Mouse (Mus musculus) heart, postnatal 25 days (tissue): Measurements from ENCODE around the gene Fbxo31. TPM values are rescaled to one million over a fixed set of nuclear protein-coding genes. Genes with fewer than 3 reads are reported as not detected.

Source experiments
- DNase-seq: peaks from one replicate; pipeline ENCODE4 v3.0.0; 2022; ENCODE audit warnings: low spot score
- intact Hi-C: fragments of 180-260 bp; cut with DNase I; formaldehyde crosslinking; loops from one replicate; pipeline ENCODE4 v1.15.1; 2025
- total RNA-seq, 2 experiments: library from RNA; stranded (reverse); gene quantifications; 2 replicates each; pipeline ENCODE4 v1.2.3; 2021

Fbxo31 gene
- total RNA-seq, 2 experiments from 2014 or later: 93.0 to 105 TPM

DNA sequence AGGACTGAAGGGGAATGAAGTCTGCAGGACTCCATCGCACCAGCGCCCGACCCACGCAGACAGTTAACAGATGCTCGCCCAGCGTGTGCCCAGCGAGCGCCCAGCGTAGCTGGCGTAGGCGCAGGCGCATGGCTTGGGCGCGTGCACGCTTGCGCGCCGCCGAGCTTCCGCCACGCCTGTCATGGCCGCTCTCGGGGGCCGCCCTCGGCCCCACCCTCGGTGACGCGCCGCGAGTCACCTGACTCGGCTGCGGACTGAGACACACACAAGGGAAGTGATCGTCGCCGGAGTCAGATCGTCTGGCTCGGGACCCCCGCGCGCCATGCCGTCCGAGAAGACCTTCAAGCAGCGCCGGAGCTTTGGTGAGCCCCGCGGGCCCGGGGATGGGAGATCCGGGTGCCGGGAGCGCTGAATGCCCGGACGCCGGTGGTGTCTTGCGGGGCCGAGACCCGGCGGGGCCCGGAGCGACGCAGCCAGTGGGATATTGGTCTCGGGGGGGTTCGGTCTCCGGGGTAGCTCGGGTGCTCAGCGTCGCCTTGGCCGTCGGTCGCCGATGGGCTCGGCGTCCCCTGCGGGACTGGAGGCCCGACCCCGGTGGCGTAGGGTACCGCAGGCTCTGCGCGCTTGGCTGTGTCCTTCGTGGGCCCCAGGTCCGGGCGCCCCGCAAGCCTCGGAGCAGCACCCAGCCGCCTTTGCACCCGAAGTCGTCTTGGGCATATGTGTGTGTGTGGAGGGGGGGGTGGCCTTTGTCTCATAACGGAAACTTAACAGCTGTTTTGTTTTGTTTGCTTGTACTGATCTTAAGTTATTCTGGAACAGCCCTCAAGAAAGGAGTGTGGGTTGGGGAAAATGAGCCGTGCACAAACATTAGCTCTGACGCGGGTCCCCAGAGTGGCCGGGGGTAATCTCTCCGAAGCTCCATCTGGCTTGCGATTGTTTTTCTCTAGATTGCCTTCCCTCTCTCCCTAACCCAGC is 11.9 kb upstream of the Fbxo31 start, which contains the start of gene Map1lc3b:
TSS of gene Map1lc3b (plus strand) at position 159 of the 975 bp plus-strand sequence.
- intact Hi-C loops: no loop called here
- DNase-seq: peak; percentile 89

DNA sequence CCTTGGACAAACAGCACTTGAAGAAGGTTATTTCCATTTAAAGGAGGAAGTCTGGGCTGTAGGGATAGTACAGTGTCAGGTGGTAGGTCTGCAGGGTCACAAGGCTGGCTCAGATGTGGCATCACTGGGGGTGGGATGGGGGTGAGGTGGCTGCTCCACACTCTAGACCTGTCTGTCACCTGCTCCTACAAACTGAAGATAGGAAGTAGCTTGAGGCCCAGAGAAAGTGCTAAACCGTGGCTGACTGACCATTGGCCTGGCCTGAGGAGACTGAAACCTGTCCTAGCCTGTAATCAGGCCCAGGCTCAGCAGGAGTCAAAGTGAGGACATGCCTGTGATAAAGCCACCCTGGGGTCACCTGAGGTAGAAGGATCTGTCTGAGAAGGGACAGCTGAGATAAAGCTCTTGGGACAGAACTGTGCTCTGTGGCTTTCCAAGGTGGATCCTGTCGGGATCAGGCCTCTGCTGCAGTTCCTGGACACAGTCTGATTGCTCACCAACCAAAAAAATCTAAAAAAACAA is 10.7 kb upstream of the Fbxo31 start:
- no peak for DNase-seq
- intact Hi-C loops: no loop called here

DNA sequence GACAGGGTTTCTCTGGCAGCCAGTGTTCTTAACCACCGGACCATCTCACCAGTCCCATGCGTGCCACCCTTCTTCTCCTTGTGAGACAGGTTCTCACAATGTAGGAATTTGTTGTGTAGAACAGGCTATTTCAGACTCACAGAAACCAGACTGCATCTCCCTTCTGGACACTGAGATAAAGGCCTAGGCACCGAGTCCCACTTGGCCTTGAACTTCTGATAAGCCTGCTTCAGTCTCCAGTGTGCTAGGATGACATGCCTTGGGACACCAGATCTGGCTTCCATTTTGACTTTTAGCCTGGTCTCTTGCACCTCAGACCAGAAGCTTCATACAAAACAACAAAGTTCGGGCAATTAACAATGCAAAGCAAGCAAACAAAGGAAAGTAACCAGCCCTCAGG is 10.1 kb upstream of the Fbxo31 start:
- DNase-seq: no peak
- intact Hi-C loops: no loop called here

DNA sequence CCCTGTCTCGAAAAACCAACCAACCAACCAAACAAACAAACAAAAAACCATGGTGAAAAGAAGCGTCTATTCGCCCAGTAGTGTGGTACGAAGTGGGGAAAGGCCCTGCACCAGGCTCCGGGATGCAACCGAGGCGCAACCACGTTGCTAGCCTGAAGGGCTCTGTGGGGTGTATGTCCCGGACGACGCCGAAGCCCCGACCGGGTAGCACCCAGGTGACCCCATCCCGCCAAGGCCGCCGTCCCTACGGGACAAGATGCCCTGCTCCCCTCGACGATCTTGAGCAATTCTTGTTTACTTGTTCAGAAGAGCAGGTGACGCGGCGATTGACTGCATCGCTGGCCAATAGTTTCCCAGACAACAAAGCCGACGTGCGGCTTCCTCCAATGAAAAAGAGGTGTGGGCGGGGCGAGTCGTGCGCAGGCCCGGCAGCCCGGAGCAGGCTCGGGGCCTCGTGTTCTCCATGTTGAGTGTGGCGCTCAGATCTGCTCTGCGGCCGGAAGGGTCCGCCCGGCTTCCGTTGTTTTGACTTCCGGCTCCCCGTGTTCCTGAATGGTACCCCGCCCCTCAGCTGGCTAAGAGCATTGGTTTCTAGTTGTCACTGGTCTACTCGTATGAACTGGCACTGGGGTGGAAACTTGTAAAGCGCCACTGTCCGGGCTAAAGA is 6.7 kb upstream of the Fbxo31 start:
- peak; percentile 99 for DNase-seq
- intact Hi-C loops: loop anchor here (2.0 kb wide), 1 partner anchor 38 kb away; no protein-coding TSS in a partner anchor

DNA sequence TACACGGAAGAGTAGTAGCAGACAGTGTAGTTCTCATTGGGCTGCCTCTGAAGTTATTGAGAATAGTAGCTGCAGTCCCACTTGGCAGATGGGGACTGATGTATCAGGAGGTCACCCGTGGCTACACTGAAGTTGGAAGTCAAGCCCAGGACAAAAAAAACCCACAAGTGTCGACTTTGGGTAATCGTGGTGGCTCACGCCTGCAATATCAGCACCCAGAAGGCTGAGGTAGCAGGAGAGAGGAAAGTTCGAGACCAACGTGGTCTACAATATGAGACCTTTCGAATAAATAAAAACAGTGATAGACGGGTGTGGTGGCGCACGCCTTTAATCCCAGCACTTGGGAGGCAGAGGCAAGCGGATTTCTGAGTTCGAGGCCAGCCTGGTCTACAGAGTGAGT is 6.1 kb upstream of the Fbxo31 start:
- no peak for DNase-seq
- intact Hi-C loops: loop anchor here (2.0 kb wide), 1 partner anchor 38 kb away; no protein-coding TSS in a partner anchor

DNA sequence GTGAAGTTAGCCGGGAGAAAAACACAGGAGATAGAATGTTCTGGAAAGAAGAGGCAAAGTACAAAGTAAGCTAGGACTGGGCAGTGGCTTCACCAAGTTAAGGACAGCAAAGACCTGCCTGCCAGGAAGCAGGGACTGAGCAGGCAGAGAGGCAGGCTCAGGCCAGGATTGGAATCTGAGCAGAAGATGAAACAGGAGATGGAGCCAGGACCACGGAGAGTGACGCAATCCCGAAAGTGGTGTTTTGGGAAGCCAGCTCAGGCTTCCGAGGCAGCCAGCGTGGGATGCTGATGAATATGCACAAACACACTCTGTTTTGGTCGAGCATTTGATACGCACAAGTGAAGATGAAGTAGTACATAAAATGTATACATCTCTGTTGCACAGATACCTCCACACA is 5.0 kb upstream of the Fbxo31 start:
- no peak for DNase-seq
- intact Hi-C loops: loop anchor here (2.0 kb wide), 1 partner anchor 37 kb away; no protein-coding TSS in a partner anchor

DNA sequence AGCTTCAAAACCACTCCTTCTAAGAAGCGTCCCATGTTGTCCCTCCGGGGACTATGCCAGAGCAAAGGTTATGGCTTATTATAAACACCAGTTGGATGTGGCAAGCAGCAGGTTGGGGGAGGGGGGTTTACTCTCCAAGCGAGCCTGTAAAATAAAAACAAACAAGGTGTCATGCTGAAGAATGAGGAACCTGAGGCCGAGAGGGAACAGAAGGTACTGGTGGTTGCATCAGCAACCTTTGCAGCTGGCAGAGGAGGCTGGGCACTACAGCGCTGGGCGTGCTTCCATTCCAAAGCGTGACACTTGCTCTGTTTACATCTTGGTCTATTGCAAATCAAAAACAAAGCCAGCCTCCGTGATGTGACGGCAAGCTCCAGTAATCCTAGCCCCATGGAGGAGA is 1.9 kb upstream of the Fbxo31 start:
- intact Hi-C loops: no loop called here
- no peak for DNase-seq

DNA sequence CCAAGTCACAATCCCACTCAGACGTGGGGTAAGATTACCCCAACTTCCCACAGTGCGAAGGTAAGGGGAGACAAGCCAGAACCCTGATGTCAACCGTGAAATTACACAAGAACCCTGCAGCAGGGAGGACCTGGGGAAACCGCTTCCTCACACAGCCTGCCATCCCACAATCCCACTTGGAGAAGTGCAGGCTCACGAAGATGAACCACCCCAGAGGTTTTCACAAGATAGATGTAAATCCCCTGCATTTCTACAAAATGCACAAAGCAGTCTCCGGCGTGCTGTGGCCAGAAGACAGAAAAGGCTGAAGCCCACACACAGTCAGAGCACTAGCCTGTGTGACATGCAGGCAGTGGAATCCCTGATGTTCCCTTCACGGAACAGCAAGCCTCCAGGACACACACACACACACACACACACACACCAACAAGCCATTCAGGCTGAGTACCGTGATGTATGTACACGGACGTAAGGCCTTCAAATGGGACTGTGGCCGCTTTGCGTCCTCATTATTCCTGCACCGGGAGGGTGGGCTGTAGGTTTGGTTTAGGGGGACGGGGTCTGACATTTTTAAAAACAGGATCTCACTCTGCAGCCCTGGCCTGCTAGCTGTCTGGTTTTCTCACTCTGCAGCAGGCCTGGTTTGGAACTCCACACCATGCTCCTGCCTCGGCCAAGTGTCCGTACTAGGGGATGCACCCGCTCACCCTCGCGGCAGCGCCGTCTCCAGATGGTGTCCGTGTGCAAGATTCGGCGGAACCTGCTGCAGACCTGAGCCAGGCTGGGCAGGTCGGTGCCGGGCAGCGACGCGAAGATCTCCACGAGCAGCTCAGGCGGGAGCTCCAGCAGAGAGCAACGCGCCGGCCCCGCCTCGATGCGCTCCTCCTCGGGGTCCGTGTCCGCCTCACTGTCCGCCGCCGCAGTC is 593 bp downstream of the Fbxo31 start:
- intact Hi-C loops: no loop called here
- no peak for DNase-seq

DNA sequence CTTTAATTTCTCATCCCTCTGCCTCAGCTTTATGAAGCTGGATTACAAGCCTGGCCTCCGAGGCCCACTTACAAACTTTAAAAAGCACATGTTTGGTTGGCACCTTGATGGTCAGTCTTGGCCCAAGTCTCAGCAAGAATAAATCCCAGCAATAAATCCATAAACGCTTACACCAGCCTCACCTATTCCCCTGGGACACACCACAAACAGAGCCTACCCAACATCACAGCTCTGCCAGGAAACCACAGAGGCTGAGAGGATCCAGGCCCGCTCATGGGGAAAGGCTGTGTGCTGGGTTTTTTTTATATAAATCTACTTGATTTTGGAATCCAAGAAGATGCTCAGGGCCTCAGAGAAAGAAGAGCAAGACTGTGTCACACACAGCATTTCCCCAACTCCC is 2.9 kb downstream of the Fbxo31 start:
- DNase-seq: no peak
- intact Hi-C loops: no loop called here

DNA sequence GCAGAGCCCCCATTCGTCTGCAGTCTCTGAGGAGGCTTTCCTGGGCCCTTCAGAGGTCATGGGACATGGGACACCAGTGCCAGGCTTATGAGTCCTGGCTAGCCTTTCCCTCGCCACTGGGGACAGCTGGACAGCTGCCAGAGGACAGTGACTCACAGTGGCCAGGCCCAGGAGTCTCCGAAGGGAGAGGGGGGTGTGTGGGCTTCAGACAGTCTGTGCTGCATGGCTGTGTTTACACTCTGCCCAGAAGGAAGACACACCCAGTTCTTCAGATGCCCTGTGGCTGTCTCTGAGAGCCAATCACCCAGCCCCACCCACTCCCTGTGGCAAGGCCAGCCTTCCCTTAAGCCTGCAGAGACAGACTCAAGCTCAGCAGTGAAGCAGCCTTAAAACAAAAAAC is 5.3 kb downstream of the Fbxo31 start:
- intact Hi-C loops: no loop called here
- DNase-seq: peak; percentile 54

DNA sequence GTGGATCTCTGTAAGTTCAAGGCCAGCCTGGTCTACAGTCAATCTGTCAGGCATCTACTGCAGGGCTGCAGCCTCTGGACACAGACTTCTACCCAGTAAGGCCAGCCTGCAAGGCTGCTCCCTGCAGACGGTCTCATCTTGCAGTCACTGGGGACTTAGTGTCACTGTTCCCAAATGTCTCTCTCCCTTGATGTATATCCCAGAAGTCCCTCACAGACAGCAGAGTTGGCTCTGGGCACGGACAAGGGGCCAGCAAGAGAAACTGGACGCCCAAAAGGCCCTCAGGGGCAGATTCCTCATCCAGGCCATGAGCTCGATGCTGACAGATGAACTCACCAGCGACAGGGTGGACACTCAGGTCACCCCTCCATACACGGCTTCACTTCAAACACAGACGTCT is 6.5 kb downstream of the Fbxo31 start:
- intact Hi-C loops: no loop called here
- DNase-seq: no peak

DNA sequence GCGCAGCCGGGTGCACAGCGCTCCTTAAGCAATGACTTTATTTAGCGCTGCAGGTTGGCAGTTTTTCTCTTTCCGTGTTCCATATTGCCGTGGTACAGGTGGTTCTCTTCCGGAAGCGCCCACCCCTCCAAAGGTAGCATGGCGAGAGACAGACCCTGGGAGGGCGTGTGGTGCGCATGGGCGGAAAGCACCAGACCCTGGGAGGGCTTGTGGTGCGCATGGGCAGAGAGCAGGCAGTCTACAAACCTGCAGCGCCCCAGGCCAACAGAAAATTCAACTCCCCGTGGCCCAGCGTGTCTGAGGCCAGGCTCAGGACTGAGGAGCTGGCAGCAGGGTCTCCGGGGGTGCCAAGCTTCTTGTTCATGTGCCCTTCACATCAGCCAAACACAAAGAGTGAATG is 7.8 kb downstream of the Fbxo31 start:
- no peak for DNase-seq
- intact Hi-C loops: no loop called here

DNA sequence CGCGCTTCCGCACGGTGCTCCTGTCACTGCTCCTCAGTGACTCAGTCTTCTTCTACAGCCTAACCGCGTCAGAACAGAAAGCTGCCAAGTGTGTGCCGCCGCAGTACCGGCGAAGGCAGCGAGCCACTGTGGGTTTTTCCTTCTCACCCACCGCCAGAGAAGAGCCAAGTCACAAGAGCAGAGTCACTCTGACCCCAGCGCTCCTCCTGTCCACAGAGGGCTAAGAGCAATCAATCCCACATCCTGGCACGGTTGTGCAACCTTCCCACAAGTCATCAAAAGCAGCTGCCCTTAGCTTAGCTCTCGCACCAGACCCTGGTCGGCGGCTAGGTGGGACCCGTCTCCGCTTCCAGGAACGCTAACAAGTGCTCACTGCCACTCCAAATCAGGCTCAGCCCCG is 8.3 kb downstream of the Fbxo31 start:
- no peak for DNase-seq
- intact Hi-C loops: no loop called here

DNA sequence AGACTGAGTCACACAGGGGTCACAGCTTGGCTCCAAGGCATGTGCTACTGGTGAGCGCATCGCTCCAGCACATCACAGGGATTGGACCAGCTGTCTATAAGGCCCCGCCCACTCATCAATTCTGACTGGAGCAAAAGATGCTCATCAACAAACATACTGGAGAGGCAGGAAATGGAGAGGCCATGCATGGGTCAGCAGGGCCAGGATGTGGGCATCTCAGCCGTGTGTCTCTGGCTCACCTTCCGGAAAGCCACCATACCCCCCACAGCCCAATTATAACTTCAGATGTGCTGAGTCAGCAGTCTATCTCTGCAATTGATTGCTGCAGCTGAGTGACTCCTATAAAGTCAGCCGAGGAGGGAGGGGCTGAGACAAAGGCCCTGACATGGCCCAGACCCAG is 10.3 kb downstream of the Fbxo31 start:
- intact Hi-C loops: no loop called here

DNA sequence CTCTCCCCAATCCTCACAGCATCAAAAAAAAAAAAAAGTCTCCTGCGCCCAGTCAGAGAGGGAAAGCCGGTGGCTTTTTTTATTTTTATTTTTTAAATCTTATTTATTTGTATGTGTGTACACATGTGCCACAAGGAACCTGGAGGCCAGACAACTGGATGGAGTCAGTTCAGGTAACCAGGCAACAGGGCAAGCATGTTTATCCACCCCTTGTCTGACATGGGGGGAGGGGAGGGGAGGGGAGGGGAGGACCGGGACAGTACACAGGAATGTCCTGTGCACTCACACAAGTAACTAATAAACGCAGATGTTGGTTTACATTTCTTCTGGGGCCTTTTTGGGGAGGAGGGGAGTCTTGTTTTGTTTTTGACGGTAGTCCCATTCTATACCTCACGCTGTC is 14.9 kb downstream of the Fbxo31 start:
- no peak for DNase-seq
- intact Hi-C loops: no loop called here

More for the DNA sequence above, 10.3 kb downstream of the Fbxo31 start:
- DNase-seq: no peak

DNA sequence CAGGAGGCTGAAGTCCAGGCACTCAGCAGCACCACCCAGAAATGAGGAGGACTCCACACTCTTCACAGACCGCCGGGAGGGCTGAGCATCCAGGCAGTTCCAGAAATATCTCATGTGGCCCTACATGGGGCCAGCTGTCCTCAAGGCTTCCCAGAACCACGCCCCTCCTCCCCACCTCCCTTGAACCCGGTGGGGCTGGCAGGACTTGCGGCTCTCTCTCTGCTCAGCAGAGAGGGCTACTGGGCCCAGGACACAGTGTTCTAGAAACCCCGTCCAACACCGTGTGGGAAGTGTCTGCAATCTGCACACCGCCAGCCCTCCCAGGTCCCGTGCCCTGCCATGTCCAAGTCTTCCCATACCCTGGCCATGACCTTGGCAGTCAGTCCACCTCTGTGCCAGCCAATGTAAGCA is 15.7 kb downstream of the Fbxo31 start:
- DNase-seq: peak; percentile 82
- intact Hi-C loops: no loop called here

DNA sequence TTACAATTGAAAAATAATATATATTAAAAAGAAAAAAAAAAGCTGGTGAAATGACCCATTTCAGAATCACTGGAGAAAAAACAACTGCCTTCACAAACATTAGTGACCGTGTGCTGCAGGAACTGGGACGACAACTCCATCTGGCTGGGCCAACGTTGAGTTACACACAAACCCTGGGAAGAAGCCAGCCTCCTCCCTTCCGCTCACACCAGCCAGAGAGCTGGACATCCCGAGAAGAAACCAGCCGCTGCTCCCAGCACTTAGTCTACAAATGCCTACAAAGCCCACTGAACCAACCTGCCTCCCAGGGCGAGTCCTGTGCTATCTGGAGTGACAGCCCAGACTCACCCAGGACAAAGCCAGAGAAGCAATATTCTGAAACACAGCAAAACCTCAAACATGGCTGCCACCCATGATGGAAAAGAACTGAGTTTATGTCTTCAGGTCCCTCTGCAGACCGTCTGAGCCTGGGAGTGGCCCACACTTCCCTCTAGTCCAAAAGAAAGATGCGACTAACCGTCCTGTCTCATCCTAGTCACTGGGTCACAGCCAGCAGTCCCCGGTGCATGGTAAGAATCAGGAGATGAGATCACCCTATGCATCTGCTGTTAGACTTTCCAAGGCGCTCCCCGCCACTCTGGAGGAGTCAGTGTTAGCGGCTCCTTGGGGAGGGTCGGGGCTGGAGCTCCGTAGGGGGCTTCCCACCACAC is 16.8 kb downstream of the Fbxo31 start:
- intact Hi-C loops: no loop called here
- DNase-seq: peak; percentile 54

DNA sequence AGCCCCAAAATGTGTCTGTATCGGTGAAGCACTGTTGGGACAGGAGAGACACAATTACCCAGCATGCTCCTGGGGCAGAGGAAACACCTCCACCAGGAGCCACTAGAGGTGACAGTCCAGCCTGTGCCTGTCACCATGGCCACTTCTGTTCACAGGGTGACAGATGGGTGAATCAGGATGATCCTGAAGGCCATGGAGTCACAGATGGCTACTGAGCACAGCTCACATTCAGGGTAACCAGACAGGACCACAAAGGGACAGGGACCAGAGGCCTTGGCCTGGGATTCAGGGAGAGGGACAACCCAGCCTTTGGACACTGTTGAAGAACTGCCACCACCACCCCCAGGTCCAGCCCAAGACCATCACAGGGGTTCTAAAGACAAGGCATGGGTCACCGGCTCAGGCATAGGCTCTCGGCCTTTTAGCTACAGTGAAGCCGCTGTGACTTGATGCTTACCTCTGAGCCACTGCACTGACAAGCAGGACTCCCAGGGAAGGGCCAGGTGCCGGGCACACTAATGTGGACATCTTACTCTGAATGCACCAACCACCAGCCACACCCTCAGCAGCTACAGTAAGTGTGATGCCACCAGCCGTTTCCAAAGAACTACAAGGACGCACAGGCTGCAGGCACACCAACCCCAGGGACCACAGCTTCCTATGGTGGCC is 18.0 kb downstream of the Fbxo31 start:
- DNase-seq: no peak
- intact Hi-C loops: no loop called here

DNA sequence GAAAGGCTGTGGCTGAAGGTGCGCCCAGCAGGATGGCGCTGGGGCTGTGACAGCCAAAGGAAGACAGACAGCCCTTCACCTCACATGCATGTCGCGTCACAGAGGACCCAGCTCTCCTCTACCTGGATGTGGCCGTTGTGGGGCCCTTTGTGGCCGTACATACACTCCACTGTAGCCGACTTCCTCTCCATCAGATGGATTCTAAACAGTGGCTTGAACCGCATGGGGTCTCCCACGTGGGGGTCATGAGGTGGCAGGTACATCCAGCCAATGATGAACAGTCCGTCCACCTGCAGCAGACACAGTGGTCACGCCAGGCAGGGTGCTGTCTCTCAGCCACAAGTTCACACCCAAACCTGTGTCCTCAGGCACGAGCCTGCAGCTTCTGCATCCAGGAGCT is 18.8 kb downstream of the Fbxo31 start:
- intact Hi-C loops: no loop called here

More for the DNA sequence above, 18.8 kb downstream of the Fbxo31 start:
- DNase-seq: no peak
